Mouse (Mus musculus): ENCODE data around the gene Rras2. TPM values are rescaled to one million over a fixed set of nuclear protein-coding genes. Genes with fewer than 3 reads are reported as not detected.

The Rras2 gene
- polyA plus RNA-seq (2014; fragmentation: Nextera tagmentation; extraction: Ambion mirVana): 20.1 and 20.4 TPM in 2 replicates

DNA sequence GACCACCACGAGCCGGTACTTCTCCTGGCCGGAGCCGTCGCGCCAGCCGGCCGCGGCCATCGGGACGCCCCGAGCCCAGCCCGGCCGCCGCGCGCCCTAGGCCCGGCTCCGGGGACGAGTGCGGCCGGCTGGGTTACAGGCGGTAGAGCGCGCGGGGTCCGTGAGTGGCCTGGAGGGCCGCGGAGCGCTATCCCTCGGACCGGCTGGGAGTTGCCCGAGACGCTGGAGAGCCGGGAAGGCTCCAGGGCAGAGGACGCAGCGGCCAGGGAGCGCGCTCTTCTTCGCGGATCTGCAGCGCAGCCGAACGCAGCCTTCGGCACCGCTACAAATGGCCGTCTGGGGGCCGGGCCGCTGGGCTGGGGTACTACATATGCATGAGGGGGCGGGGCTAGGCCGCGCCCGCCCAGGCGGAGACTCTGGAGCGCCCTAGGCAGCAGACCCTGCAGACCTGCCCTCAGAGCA lies at the start of gene Rras2:
Gene Rras2 (minus strand): TSS at position 338 of the 462 bp plus-strand sequence.
- H3K4me1 ChIP-seq (replicated peaks; ENCODE audit: control insufficient read depth, insufficient read depth, low read length): peaks cover 8% of the 10 kb centered on the region
- H3K4me3 ChIP-seq (ENCODE audit: low read depth, low read length): peak within 1 kb of the TSS; percentile 87
- no peaks in the 10 kb centered on the region for H3K9me3 ChIP-seq (ENCODE audit: control insufficient read depth, low read length)
- DNase-seq (ENCODE audit: low spot score) (peak; percentile 82), ATAC-seq (replicated peaks; ENCODE audit: low FRiP score) (peak; percentile 93)
- peak within 1 kb of the TSS; percentile 86 for H3K4me2 ChIP-seq
- no peaks in the 10 kb centered on the region for H3K36me3 ChIP-seq (ENCODE audit: control insufficient read depth, insufficient read depth, low read length)
- peak within 1 kb of the TSS; percentile 91 for H3K27ac ChIP-seq (ENCODE audit: low read depth, low read length)
- WGBS: under 1% methylated on average over 55 of the region's 55 CpGs
- peaks cover 7% of the 10 kb centered on the region; the same call in 1 of the 2 replicates for H3K27me3 ChIP-seq (replicated peaks; ENCODE audit: control insufficient read depth, insufficient read depth, low read length)
- H3K9ac ChIP-seq (ENCODE audit: low read depth, low read length): peak within 1 kb of the TSS; percentile 79

GRCm38 (mm10) chr7:114162975-114163374 lies 45.4 kb upstream of the Rras2 start:
- no peaks in the 10 kb centered on the region for H3K27me3 ChIP-seq (replicated peaks; ENCODE audit: control insufficient read depth, insufficient read depth, low read length)
- H3K4me2 ChIP-seq: no peak overlapping the region
- H3K4me3 ChIP-seq (ENCODE audit: low read depth, low read length): no peak overlapping the region
- no peak overlapping the region for H3K27ac ChIP-seq (ENCODE audit: low read depth, low read length)
- H3K9me3 ChIP-seq (ENCODE audit: control insufficient read depth, low read length): no peaks in the 10 kb centered on the region
- H3K4me1 ChIP-seq (replicated peaks; ENCODE audit: control insufficient read depth, insufficient read depth, low read length): no peaks in the 10 kb centered on the region
- no peaks in the 10 kb centered on the region for H3K36me3 ChIP-seq (ENCODE audit: control insufficient read depth, insufficient read depth, low read length)
- DNase-seq (ENCODE audit: low spot score): no peak
- no peak for ATAC-seq (replicated peaks; ENCODE audit: low FRiP score)
- H3K9ac ChIP-seq (ENCODE audit: low read depth, low read length): no peak overlapping the region
- 74% methylated on average over 5 of the region's 5 CpGs for WGBS

GRCm38 (mm10) chr7:114161101-114161500 lies 43.5 kb upstream of the Rras2 start:
- ATAC-seq (replicated peaks; ENCODE audit: low FRiP score): no peak

GRCm38 (mm10) chr7:114157716-114158278 lies 40.2 kb upstream of the Rras2 start:
- WGBS: 88% methylated on average over 12 of the region's 12 CpGs
- H3K4me2 ChIP-seq: no peak overlapping the region
- no peak overlapping the region for H3K27ac ChIP-seq (ENCODE audit: low read depth, low read length)
- no peaks in the 10 kb centered on the region for H3K9me3 ChIP-seq (ENCODE audit: control insufficient read depth, low read length)
- no peaks in the 10 kb centered on the region for H3K27me3 ChIP-seq (replicated peaks; ENCODE audit: control insufficient read depth, insufficient read depth, low read length)
- H3K36me3 ChIP-seq (ENCODE audit: control insufficient read depth, insufficient read depth, low read length): no peaks in the 10 kb centered on the region
- no peak overlapping the region for H3K4me3 ChIP-seq (ENCODE audit: low read depth, low read length)
- no peak for DNase-seq (ENCODE audit: low spot score)
- no peak overlapping the region for H3K9ac ChIP-seq (ENCODE audit: low read depth, low read length)
- H3K4me1 ChIP-seq (replicated peaks; ENCODE audit: control insufficient read depth, insufficient read depth, low read length): no peaks in the 10 kb centered on the region; the same call in 1 of the 2 replicates
- ATAC-seq (replicated peaks; ENCODE audit: low FRiP score): no peak

More at GRCm38 (mm10) chr7:114161101-114161500, 43.5 kb upstream of the Rras2 start:
- H3K27ac ChIP-seq (ENCODE audit: low read depth, low read length): no peak overlapping the region
- H3K4me3 ChIP-seq (ENCODE audit: low read depth, low read length): no peak overlapping the region
- no peaks in the 10 kb centered on the region for H3K4me1 ChIP-seq (replicated peaks; ENCODE audit: control insufficient read depth, insufficient read depth, low read length)
- no peaks in the 10 kb centered on the region for H3K9me3 ChIP-seq (ENCODE audit: control insufficient read depth, low read length)
- no peak overlapping the region for H3K4me2 ChIP-seq
- H3K9ac ChIP-seq (ENCODE audit: low read depth, low read length): no peak overlapping the region
- WGBS: 60% methylated on average over 8 of the region's 8 CpGs
- H3K27me3 ChIP-seq (replicated peaks; ENCODE audit: control insufficient read depth, insufficient read depth, low read length): no peaks in the 10 kb centered on the region
- DNase-seq (ENCODE audit: low spot score): no peak
- H3K36me3 ChIP-seq (ENCODE audit: control insufficient read depth, insufficient read depth, low read length): no peaks in the 10 kb centered on the region

GRCm38 (mm10) chr7:114156364-114156763 lies 38.8 kb upstream of the Rras2 start:
- Histone ChIP-seq H3K9me3 (ENCODE audit: control insufficient read depth, low read length) (no peaks in the 10 kb centered on the region), H3K4me1 (replicated peaks; ENCODE audit: control insufficient read depth, insufficient read depth, low read length) (no peaks in the 10 kb centered on the region; the same call in 1 of the 2 replicates), H3K36me3 (ENCODE audit: control insufficient read depth, insufficient read depth, low read length) (no peaks in the 10 kb centered on the region), H3K4me2 (no peak overlapping the region), H3K9ac (ENCODE audit: low read depth, low read length) (no peak overlapping the region), H3K27me3 (replicated peaks; ENCODE audit: control insufficient read depth, insufficient read depth, low read length) (no peaks in the 10 kb centered on the region), H3K4me3 (ENCODE audit: low read depth, low read length) (no peak overlapping the region), H3K27ac (ENCODE audit: low read depth, low read length) (no peak overlapping the region)
- DNase-seq (ENCODE audit: low spot score) (no peak), ATAC-seq (replicated peaks; ENCODE audit: low FRiP score) (no peak)
- WGBS: 92% methylated on average over 4 of the region's 4 CpGs

DNA sequence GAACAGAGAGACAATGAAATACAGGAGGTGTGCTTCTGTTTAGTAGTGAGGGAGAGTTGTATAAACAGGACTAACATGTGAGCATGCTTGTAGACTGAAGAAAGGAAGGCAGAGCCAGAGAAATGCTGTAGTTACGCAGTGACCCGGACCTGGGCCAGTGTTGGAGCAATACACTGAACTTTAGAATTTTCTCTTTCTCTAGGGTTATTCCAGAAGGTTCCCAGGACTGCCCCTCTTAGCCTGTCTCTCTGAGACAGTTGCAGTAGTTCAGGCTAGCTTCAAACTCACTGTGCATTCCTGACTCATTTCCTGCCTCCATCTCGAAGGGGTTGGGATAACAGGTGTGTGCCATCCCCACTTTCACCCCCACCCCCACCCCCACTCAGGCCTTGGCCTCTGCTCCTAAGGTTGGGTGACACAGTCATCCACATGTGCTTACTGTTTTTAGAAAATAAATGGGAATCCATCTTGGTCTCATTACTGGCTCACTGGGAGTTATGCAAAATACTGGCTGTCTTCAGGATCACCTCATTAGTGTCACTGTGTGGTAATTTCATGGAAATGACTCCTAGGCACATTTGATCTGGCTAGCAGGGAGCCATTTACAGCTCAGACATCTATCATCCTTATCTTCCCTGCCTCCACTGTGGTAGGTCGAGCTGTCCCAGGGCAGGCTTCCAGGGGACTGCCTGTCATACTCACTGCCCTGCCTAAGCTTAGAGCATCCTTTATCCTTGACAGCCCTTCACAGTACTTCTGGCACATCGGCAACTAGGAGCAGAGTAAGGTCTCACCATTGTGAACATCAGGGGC lies 37.7 kb upstream of the Rras2 start:
- H3K27me3 ChIP-seq (replicated peaks; ENCODE audit: control insufficient read depth, insufficient read depth, low read length): no peaks in the 10 kb centered on the region
- 41% methylated on average over 5 of the region's 5 CpGs for WGBS
- no peak overlapping the region for H3K27ac ChIP-seq (ENCODE audit: low read depth, low read length)
- H3K4me2 ChIP-seq: no peak overlapping the region
- H3K36me3 ChIP-seq (ENCODE audit: control insufficient read depth, insufficient read depth, low read length): no peaks in the 10 kb centered on the region
- no peaks in the 10 kb centered on the region for H3K9me3 ChIP-seq (ENCODE audit: control insufficient read depth, low read length)
- no peak for ATAC-seq (replicated peaks; ENCODE audit: low FRiP score)
- no peak for DNase-seq (ENCODE audit: low spot score)
- no peak overlapping the region for H3K4me3 ChIP-seq (ENCODE audit: low read depth, low read length)
- H3K4me1 ChIP-seq (replicated peaks; ENCODE audit: control insufficient read depth, insufficient read depth, low read length): no peaks in the 10 kb centered on the region; the same call in 1 of the 2 replicates
- no peak overlapping the region for H3K9ac ChIP-seq (ENCODE audit: low read depth, low read length)

DNA sequence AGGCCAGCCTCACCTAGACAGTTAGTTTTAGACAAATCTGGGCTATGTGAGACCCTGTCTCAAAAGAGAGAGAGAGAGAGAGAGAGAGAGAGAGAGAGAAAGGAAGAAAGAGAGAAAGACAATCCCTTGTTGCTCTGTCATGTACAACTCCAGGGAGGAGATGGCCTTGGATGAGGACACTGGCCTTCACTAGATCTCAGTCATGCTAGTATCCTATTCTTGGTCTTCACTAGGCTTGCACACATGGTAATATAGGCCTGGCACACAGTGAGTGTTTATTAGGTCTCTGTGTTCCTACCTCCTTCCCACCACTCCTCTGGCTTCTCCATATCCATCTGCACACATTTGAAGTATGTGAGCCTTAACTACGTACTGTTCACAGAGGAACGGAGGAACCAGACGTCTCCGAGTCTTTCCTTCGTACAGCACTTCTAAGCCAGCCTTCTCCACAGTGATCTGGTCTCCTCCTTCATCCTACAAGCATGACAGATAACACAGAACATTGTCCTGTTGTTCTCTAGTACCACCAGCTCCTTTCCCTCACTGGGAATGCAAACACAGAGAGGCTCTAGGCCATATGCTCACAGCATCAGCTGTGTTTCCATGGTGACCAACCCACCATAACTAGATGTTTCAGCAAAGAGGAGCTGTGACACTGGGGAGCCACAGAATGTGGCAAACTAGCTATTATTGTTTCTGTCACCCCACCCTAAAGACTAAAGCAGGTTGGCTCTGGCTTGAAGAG lies 33.6 kb upstream of the Rras2 start:
- no peaks in the 10 kb centered on the region; the same call in 1 of the 2 replicates for H3K4me1 ChIP-seq (replicated peaks; ENCODE audit: control insufficient read depth, insufficient read depth, low read length)
- no peak overlapping the region for H3K4me2 ChIP-seq
- H3K27me3 ChIP-seq (replicated peaks; ENCODE audit: control insufficient read depth, insufficient read depth, low read length): no peaks in the 10 kb centered on the region
- no peak overlapping the region for H3K27ac ChIP-seq (ENCODE audit: low read depth, low read length)
- WGBS: 91% methylated on average over 5 of the region's 5 CpGs
- H3K4me3 ChIP-seq (ENCODE audit: low read depth, low read length): no peak overlapping the region
- DNase-seq (ENCODE audit: low spot score) (no peak), ATAC-seq (replicated peaks; ENCODE audit: low FRiP score) (no peak)
- no peak overlapping the region for H3K9ac ChIP-seq (ENCODE audit: low read depth, low read length)
- H3K36me3 ChIP-seq (ENCODE audit: control insufficient read depth, insufficient read depth, low read length): no peaks in the 10 kb centered on the region
- no peaks in the 10 kb centered on the region for H3K9me3 ChIP-seq (ENCODE audit: control insufficient read depth, low read length)

DNA sequence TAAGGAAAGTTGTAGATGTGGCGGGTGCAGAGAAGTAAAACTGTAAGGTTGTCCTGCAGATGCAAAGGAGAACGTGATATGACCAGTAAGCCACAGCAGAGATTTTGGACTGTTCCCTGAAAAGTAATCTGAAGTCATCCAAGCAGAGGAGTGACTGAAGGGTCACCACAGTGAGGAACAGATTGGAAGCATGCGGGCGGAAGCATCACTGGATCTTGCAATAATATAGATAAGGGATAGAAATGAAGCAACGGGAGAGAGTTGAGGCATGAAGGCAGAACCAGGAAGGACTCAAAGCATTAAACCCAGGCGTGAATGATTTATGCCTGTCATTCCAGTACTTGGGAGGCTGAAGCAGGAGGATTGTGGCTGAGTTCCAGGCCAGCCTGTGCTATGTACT lies 32.0 kb upstream of the Rras2 start:
- Histone ChIP-seq H3K4me2 (no peak overlapping the region), H3K4me1 (replicated peaks; ENCODE audit: control insufficient read depth, insufficient read depth, low read length) (no peaks in the 10 kb centered on the region), H3K9ac (ENCODE audit: low read depth, low read length) (no peak overlapping the region), H3K27ac (ENCODE audit: low read depth, low read length) (no peak overlapping the region), H3K9me3 (ENCODE audit: control insufficient read depth, low read length) (no peaks in the 10 kb centered on the region), H3K4me3 (ENCODE audit: low read depth, low read length) (no peak overlapping the region), H3K27me3 (replicated peaks; ENCODE audit: control insufficient read depth, insufficient read depth, low read length) (no peaks in the 10 kb centered on the region), H3K36me3 (ENCODE audit: control insufficient read depth, insufficient read depth, low read length) (no peaks in the 10 kb centered on the region)
- WGBS: 81% methylated on average over 6 of the region's 6 CpGs
- DNase-seq (ENCODE audit: low spot score): no peak
- no peak for ATAC-seq (replicated peaks; ENCODE audit: low FRiP score)
